Mouse (Mus musculus) forebrain, embryonic 10.5 days (tissue): Measurements from ENCODE around the gene Ift80. TPM values are rescaled to one million over a fixed set of nuclear protein-coding genes. Genes with fewer than 3 reads are reported as not detected.
"Not testable (repeated sequence)": the region's sequence is repeated elsewhere in the genome, so short reads cannot be mapped to it uniquely, and the experiment has no call there.

Experiments
- DNase-seq: peaks from one replicate; pipeline ENCODE4 v3.0.0-alpha.2; 2017; ENCODE audit warnings: low spot score; ENCODE audit errors: extremely low spot score
- H3K27ac ChIP-seq: fragments of 300-500 bp; sonication (generic); 2 replicates; pipeline ENCODE4 v1.5.1; 2016; ENCODE audit warnings: mild to moderate bottlenecking
- H3K27me3 ChIP-seq: fragments of 300-500 bp; sonication (generic); 2 replicates; pipeline ENCODE4 v1.6.1; 2016; ENCODE audit warnings: mild to moderate bottlenecking; ENCODE audit not compliant: poor library complexity, severe bottlenecking
- H3K36me3 ChIP-seq: fragments of 300-500 bp; sonication (generic); replicated peaks from 2 replicates; pipeline ENCODE4 v1.6.1; 2016; ENCODE audit warnings: mild to moderate bottlenecking, moderate library complexity
- H3K4me1 ChIP-seq: fragments of 300-500 bp; sonication (generic); 2 replicates; pipeline ENCODE4 v1.6.1; 2016
- H3K4me3 ChIP-seq: fragments of 300-500 bp; sonication (generic); 2 replicates; pipeline ENCODE4 v1.5.1; 2016; ENCODE audit warnings: mild to moderate bottlenecking, moderate library complexity
- H3K9me3 ChIP-seq: fragments of 300-500 bp; sonication (generic); 2 replicates; pipeline ENCODE4 v1.6.1; 2016; ENCODE audit warnings: mild to moderate bottlenecking, moderate library complexity
- WGBS: fragments of 180-500 bp; shearing (Covaris S2); methylation state at CpG from one replicate; pipeline ENCODE4 v1.1.7; 2016; 5-methylcytosine and 5-hydroxymethylcytosine counted together
- polyA plus RNA-seq: library from polyadenylated mRNA; unstranded; fragments of >200 nt; fragmentation: Nextera tagmentation; extraction: Ambion mirVana; gene quantifications from 2 replicates; pipeline ENCODE4 v1.2.1, GENCODE M21; 2016

Ift80 gene
- polyA plus RNA-seq, 1 experiment from 2014 or later: 17.4 TPM

DNA sequence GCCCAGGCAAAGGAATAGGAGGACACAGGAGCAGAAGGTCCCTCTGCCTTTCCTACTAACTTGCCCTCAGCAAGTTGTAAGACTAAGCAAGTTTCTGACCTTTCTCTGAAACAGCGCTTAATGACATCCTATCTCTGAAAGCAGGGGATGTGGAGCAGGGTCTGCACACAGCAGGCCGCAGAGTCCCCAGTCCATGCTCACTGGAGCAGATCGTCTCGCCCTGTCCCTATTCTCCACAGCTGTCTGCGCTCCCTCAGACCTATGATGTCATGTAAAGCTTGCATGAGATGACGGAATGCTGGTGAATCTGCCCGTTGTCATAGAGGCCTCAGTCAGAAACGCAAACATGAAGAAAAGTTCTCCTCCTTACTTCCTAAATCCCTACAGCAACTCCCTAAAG, 55.0 kb downstream of the Ift80 start:
- DNase-seq: no peak
- peaks cover 14% of the 10 kb centered on the region; the same call in 1 of the 2 replicates for H3K36me3 ChIP-seq
- H3K27ac ChIP-seq: no peak overlapping the region
- WGBS: 63% methylated on average over 8 of the region's 8 CpGs
- H3K4me3 ChIP-seq: no peak overlapping the region
- peaks cover 6% of the 10 kb centered on the region for H3K4me1 ChIP-seq
- H3K9me3 ChIP-seq: no peaks in the 10 kb centered on the region
- no peaks in the 10 kb centered on the region for H3K27me3 ChIP-seq

DNA sequence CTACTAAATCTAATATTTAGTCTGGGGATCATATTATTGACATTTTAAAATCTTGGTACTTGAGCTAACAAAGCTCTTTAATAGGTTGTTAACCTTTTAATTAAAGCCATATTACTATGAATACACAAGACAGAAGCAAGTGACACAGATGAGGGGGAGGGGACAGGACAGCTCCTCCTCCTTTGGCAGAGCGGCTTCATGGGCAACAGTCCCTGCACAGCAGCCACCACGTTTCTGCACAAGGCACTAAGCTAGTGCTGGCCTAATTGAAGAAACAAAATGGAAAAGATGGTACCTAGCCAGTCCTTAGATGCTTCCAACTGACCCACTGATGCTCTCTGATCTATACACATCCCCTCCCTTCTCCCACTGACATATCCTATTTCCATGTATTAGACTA, 55.5 kb downstream of the Ift80 start:
- Histone ChIP-seq H3K36me3 (peaks cover 14% of the 10 kb centered on the region; the same call in 1 of the 2 replicates), H3K4me1 (peaks cover 6% of the 10 kb centered on the region), H3K27ac (no peak overlapping the region), H3K4me3 (no peak overlapping the region), H3K27me3 (no peaks in the 10 kb centered on the region), H3K9me3 (no peaks in the 10 kb centered on the region)
- DNase-seq: no peak
- WGBS: 51% methylated on average over 2 of the region's 2 CpGs

DNA sequence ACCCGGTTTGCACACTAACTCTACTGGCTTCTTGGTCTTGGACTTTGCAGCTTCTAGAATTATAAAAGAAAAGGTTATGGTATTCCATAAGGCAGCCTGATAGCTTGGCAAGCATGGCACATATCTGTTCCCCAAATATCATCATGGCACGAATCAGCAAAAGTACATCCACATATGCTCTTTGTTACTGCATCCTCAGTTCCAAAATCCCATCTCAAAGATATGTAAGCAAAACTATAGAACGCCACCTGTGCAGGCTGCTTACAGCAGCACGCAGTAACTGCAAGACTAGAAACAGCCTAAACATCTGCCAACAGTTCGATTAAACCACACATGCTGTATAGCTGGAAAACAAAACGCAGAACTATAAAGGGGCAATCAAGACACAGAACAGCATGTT, 62.5 kb downstream of the Ift80 start:
- no peak for DNase-seq
- WGBS: 93% methylated on average over 6 of the region's 6 CpGs
- Histone ChIP-seq H3K27me3 (no peaks in the 10 kb centered on the region), H3K36me3 (peaks cover 21% of the 10 kb centered on the region), H3K4me3 (no peak overlapping the region), H3K27ac (no peak overlapping the region), H3K9me3 (no peaks in the 10 kb centered on the region), H3K4me1 (peaks cover 7% of the 10 kb centered on the region)

DNA sequence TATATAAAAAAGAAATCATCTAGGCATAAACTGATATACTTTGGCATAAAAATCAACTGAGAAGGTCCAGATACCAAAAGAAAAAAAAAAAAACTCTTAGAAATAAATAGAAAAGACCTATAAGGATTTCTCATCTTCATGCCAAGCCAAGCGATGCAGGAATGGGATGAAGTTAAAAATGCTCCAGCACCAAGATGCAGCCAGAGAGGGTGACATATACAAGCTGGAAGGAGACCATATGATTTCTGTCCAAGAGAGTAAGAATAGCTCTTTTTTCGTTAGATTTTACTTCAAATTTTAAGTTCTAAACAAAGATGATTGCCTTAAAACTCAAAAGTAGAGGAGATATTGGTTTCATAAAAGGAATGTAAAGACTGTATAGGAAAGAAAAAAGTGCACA, 64.1 kb downstream of the Ift80 start:
- H3K4me3 ChIP-seq: no peak overlapping the region
- H3K36me3 ChIP-seq: peaks cover 37% of the 10 kb centered on the region
- 93% methylated on average over 2 of the region's 2 CpGs for WGBS
- H3K9me3 ChIP-seq: peaks cover 3% of the 10 kb centered on the region; the same call in 1 of the 2 replicates
- no peaks in the 10 kb centered on the region for H3K27me3 ChIP-seq
- H3K4me1 ChIP-seq: peaks cover 7% of the 10 kb centered on the region
- no peak overlapping the region for H3K27ac ChIP-seq
- DNase-seq: no peak

GRCm38 (mm10) chr3:68939312-68939711, 65.1 kb downstream of the Ift80 start:
- H3K27me3 ChIP-seq: no peaks in the 10 kb centered on the region
- H3K36me3 ChIP-seq: peaks cover 41% of the 10 kb centered on the region
- DNase-seq: no peak
- peaks cover 3% of the 10 kb centered on the region; the same call in 1 of the 2 replicates for H3K9me3 ChIP-seq
- H3K4me3 ChIP-seq: no peak overlapping the region
- peaks cover 7% of the 10 kb centered on the region for H3K4me1 ChIP-seq
- WGBS: 95% methylated on average over 7 of the region's 7 CpGs
- no peak overlapping the region for H3K27ac ChIP-seq

DNA sequence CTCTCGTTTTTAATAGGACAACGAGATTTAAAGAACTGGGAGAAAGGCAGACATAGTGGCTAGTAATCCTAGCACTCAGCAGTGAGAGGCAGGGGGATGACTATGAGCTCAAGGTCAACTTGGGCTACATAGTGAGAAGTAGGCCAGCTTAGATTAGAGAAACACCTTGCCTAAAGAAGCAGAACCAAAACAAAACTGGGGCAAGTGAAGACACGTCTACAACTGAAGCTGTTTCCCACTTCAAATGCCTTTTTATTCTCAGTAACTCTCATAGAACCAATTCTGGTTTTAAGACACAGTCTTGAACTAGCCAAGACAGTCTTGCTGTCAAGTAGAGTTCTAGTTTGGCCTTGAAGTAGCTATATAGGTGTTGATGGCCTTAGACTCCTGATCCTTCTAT, 67.7 kb downstream of the Ift80 start:
- H3K4me1 ChIP-seq: peaks cover 5% of the 10 kb centered on the region
- no peak for DNase-seq
- H3K36me3 ChIP-seq: peaks cover 47% of the 10 kb centered on the region
- WGBS: 89% methylated on average over 3 of the region's 3 CpGs
- H3K27ac ChIP-seq: no peak overlapping the region
- no peak overlapping the region for H3K4me3 ChIP-seq
- H3K27me3 ChIP-seq: no peaks in the 10 kb centered on the region
- peaks cover 3% of the 10 kb centered on the region; the same call in 1 of the 2 replicates for H3K9me3 ChIP-seq

- Histone ChIP-seq H3K27me3 (no peaks in the 10 kb centered on the region), H3K36me3 (peaks cover 47% of the 10 kb centered on the region), H3K4me3 (no peak overlapping the region), H3K4me1 (no peaks in the 10 kb centered on the region), H3K9me3 (peaks cover 3% of the 10 kb centered on the region; the same call in 1 of the 2 replicates), H3K27ac (no peak overlapping the region)
- WGBS: 100% methylated on average over 1 of the region's 1 CpGs
- DNase-seq: no peak
These were observed 68.9 kb downstream of the Ift80 start for GRCm38 (mm10) chr3:68935498-68935897.

DNA sequence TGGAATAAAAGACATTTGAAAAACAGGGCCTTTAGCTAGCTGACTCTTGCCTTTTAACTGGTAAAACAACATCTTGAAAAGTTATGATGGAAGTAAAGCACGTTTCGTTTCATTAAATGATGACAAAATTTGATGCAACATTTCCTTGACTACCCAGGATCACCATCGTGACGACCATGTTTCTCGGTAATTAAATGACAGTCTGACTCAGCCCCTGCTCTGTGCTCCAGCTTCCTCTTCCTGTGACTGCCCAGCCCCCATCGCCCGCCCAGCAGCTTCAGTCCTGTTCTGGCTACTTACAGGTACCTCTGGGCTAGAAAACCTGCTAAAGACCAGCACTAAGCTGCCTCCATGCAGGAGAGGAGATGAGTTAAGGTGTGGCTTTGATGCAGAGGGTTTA, 70.1 kb downstream of the Ift80 start:
- H3K4me1 ChIP-seq: no peaks in the 10 kb centered on the region
- H3K9me3 ChIP-seq: peaks cover 3% of the 10 kb centered on the region; the same call in 1 of the 2 replicates
- no peak overlapping the region for H3K4me3 ChIP-seq
- 95% methylated on average over 7 of the region's 7 CpGs for WGBS
- H3K27me3 ChIP-seq: no peaks in the 10 kb centered on the region
- no peak for DNase-seq
- H3K36me3 ChIP-seq: peaks cover 50% of the 10 kb centered on the region
- no peak overlapping the region for H3K27ac ChIP-seq

- Histone ChIP-seq H3K4me3 (no peak overlapping the region), H3K4me1 (no peaks in the 10 kb centered on the region), H3K9me3 (no peaks in the 10 kb centered on the region), H3K27me3 (no peaks in the 10 kb centered on the region), H3K27ac (no peak overlapping the region), H3K36me3 (peaks cover 41% of the 10 kb centered on the region)
- WGBS: 84% methylated on average over 9 of the region's 9 CpGs
- no peak for DNase-seq
These were observed 75.8 kb downstream of the Ift80 start for GRCm38 (mm10) chr3:68928619-68929018.

GRCm38 (mm10) chr3:68907509-68907908, 96.9 kb downstream of the Ift80 start:
- Histone ChIP-seq H3K4me3 (no peak overlapping the region), H3K9me3 (no peaks in the 10 kb centered on the region), H3K4me1 (no peaks in the 10 kb centered on the region), H3K27me3 (no peaks in the 10 kb centered on the region), H3K36me3 (peaks cover 10% of the 10 kb centered on the region), H3K27ac (no peak overlapping the region)
- DNase-seq: no peak
- WGBS: 94% methylated on average over 4 of the region's 4 CpGs

GRCm38 (mm10) chr3:68904902-68905778, 99.2 kb downstream of the Ift80 start:
- no peak for DNase-seq
- no peaks in the 10 kb centered on the region for H3K9me3 ChIP-seq
- no peak overlapping the region for H3K4me3 ChIP-seq
- H3K27ac ChIP-seq: no peak overlapping the region
- 85% methylated on average over 2 of the region's 2 CpGs for WGBS
- no peaks in the 10 kb centered on the region for H3K27me3 ChIP-seq
- peaks cover 9% of the 10 kb centered on the region; the same call in 1 of the 2 replicates for H3K36me3 ChIP-seq
- H3K4me1 ChIP-seq: no peaks in the 10 kb centered on the region

GRCm38 (mm10) chr3:68902636-68903035, 101.7 kb downstream of the Ift80 start:
- H3K4me1 ChIP-seq, DNase-seq, H3K9me3 ChIP-seq, H3K4me3 ChIP-seq, H3K27ac ChIP-seq, H3K27me3 ChIP-seq, H3K36me3 ChIP-seq: not testable (repeated sequence)
- 89% methylated on average over 20 of the region's 20 CpGs for WGBS

- Histone ChIP-seq H3K9me3 (no peaks in the 10 kb centered on the region), H3K36me3 (peaks cover 15% of the 10 kb centered on the region), H3K4me1 (peaks cover 6% of the 10 kb centered on the region), H3K4me3 (no peak overlapping the region), H3K27ac (no peak overlapping the region), H3K27me3 (no peaks in the 10 kb centered on the region)
- DNase-seq: no peak
- WGBS: 86% methylated on average over 5 of the region's 5 CpGs
These were observed 107.2 kb downstream of the Ift80 start for GRCm38 (mm10) chr3:68897154-68897553.
